Comparison of ENCODE assay signal across 11 mouse cellular contexts in the genomic region with DNA sequence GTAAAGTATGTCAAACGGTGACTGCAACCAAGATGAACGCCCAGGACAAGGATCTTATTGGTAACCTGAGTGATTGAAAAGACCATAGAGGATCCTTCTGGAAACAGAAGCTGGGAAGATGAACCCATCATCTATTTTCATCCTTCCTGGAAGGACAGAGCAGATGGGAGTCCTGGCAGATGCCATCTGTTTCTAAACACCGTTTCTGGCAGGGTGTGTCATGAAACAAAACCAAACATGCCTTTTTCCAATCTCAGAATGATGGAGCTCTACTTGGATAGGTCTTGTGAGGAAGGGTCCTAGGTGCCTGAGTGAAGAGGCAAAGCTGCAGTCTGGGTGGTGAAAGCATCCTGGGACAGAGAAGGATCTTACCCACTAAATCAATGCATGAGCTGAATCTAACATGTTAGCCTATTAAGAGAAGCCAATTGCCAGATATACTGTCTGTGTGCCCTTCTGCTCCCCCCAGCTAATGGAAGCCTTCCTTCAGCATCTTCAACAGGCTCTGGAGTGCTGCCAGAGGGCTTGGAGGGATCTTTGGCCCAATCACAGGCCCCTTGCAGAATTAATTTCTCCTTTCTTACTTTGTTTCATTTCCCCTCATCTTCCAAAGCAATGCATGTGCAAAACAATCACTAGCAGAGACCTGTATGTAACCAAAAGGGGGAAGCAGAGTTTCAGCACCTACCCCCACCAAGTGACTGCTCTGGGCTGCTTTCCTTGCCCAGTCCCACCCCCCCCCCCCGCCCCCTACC.
DNase-seq lines count a peak whose midpoint lies in the region; ATAC-seq lines count a peak whose summit lies in the region.
"Had no signal": no experiment of that assay in that cellular context is flagged by ENCODE, and none has a peak within 500 bp of the region (broad histone marks: within the 10 kb centered on the region; RNA-seq: fewer than 3 reads in every experiment).

No protein-coding gene starts in this region.

- peaks cover 37% of the 10 kb centered on the region for H3K4me1 ChIP-seq in forebrain, embryonic 13.5 days
- peaks cover 14% of the 10 kb centered on the region for H3K4me1 ChIP-seq in forebrain, embryonic 10.5 days
- H3K4me1 ChIP-seq: liver, embryonic 15.5 days had no signal

- H3K9ac ChIP-seq in forebrain, embryonic 13.5 days, result no peak overlapping the region
- H3K9ac ChIP-seq: embryonic facial prominence, embryonic 12.5 days; liver, embryonic 15.5 days had no signal

- intact Hi-C loops in heart, postnatal 25 days (cut with DNase I), result no loop called here

- no peak overlapping the region for H3K4me3 ChIP-seq in forebrain, embryonic 13.5 days
- no peak overlapping the region for H3K4me3 ChIP-seq in forebrain, embryonic 10.5 days
- H3K4me3 ChIP-seq: embryonic facial prominence, embryonic 12.5 days; liver, embryonic 15.5 days had no signal

- no peaks in the 10 kb centered on the region for H3K9me3 ChIP-seq in forebrain, embryonic 13.5 days (replicated peaks)
- no peaks in the 10 kb centered on the region for H3K9me3 ChIP-seq in forebrain, embryonic 10.5 days
- H3K9me3 ChIP-seq: embryonic facial prominence, embryonic 12.5 days; liver, embryonic 15.5 days had no signal

- no peaks in the 10 kb centered on the region for H3K27me3 ChIP-seq in forebrain, embryonic 13.5 days
- H3K27me3 ChIP-seq in forebrain, embryonic 10.5 days (ENCODE audit: poor library complexity, severe bottlenecking), result 0 out of 2 replicates have a peak, but pooled peaks cover 4% of the 10 kb centered on the region
- H3K27me3 ChIP-seq: embryonic facial prominence, embryonic 12.5 days; liver, embryonic 15.5 days had no signal

- DNase-seq in forebrain, embryonic 10.5 days (ENCODE audit: extremely low spot score, low spot score), result no peak
- DNase-seq in right cerebral cortex, adult 2 months (ENCODE audit: low spot score in 2 of 2), result peak; percentile 58 to 67
- DNase-seq in right cerebral cortex, postnatal 25 days, result no peak
- DNase-seq in liver, result no peak
- no peak for DNase-seq in heart, postnatal 25 days (ENCODE audit: low spot score)
- DNase-seq: gastrocnemius, postnatal 14 days had no signal

- no peak overlapping the region for H3K4me2 ChIP-seq in forebrain, embryonic 13.5 days
- H3K4me2 ChIP-seq: embryonic facial prominence, embryonic 12.5 days; liver, embryonic 15.5 days had no signal

- ATAC-seq in forebrain, embryonic 13.5 days, result no peak
- 0 out of 2 replicates have a peak, but pooled peaks have one; percentile 33 for ATAC-seq in megakaryocyte, adult 5-6 weeks (ENCODE audit: poor library complexity, severe bottlenecking)
- ATAC-seq in frontal cortex, adult (ENCODE audit: low TSS enrichment), result no peak

- H3K36me3 ChIP-seq in forebrain, embryonic 13.5 days (ENCODE audit: poor library complexity, severe bottlenecking), result no peaks in the 10 kb centered on the region
- H3K36me3 ChIP-seq in forebrain, embryonic 10.5 days (replicated peaks), result no peaks in the 10 kb centered on the region
- H3K36me3 ChIP-seq: embryonic facial prominence, embryonic 12.5 days; liver, embryonic 15.5 days had no signal

- H3K27ac ChIP-seq in forebrain, embryonic 13.5 days, result peak overlapping the region; percentile 85
- no peak overlapping the region for H3K27ac ChIP-seq in forebrain, embryonic 10.5 days
- H3K27ac ChIP-seq: embryonic facial prominence, embryonic 12.5 days; liver, embryonic 15.5 days had no signal

- 75% methylated on average over 4 of the region's 4 CpGs for WGBS in forebrain, embryonic 13.5 days
- WGBS in forebrain, embryonic 10.5 days, result 80% methylated on average over 4 of the region's 4 CpGs

Comparison
In these comparisons a context has a peak if more than half of its experiments do, and no peak if none do; other contexts are left out.
1. DNase-seq: peak in right cerebral cortex, adult 2 months (2 of 2); none in forebrain, embryonic 10.5 days (single experiment), right cerebral cortex, postnatal 25 days (single experiment), liver (single experiment) and heart, postnatal 25 days (single experiment).